Mouse (Mus musculus) forelimb bud, embryonic 11.5 days (tissue): ENCODE measurements at regions not wholly inside any gene's neighbourhood (a gene's known extent, or its start where the extent isn't known, plus 50 kb on each side); places are given as distances from the start of the nearest gene placed in this dataset.

Source experiments
- DNase-seq: peaks from one replicate; pipeline ENCODE4 v3.0.0-alpha.2; 2012; ENCODE audit warnings: low read depth, low spot score

GRCm38 (mm10) chr9:115481176-115481575 is 171.0 kb upstream of the Stt3b start:
- DNase-seq, result no peak

GRCm38 (mm10) chr9:115483024-115483423 is 172.8 kb upstream of the Stt3b start:
- DNase-seq, result no peak

- no peak for DNase-seq
Measured at GRCm38 (mm10) chr9:115483721-115484120, 173.5 kb upstream of the Stt3b start.

GRCm38 (mm10) chr9:115484408-115484807 is 174.2 kb upstream of the Stt3b start:
- DNase-seq, result no peak

GRCm38 (mm10) chr9:115485219-115485618 is 175.0 kb upstream of the Stt3b start:
- DNase-seq, result no peak

- DNase-seq, result no peak
Measured at GRCm38 (mm10) chr9:115487175-115487760, 177.0 kb upstream of the Stt3b start.

GRCm38 (mm10) chr9:115488913-115489809 is 178.9 kb upstream of the Stt3b start:
- no peak for DNase-seq

- DNase-seq, result no peak
Measured at GRCm38 (mm10) chr9:115492431-115493171, 182.4 kb upstream of the Stt3b start.

GRCm38 (mm10) chr9:115493765-115494164 is 183.5 kb upstream of the Stt3b start:
- no peak for DNase-seq

GRCm38 (mm10) chr9:115499536-115499935 is 189.3 kb upstream of the Stt3b start:
- no peak for DNase-seq

- no peak for DNase-seq
Measured at GRCm38 (mm10) chr9:115504789-115505188, 194.6 kb upstream of the Stt3b start.

- DNase-seq, result no peak
Measured at GRCm38 (mm10) chr9:115507131-115507689, 197.0 kb upstream of the Stt3b start.

GRCm38 (mm10) chr9:115512835-115513629 is 202.8 kb upstream of the Stt3b start:
- no peak for DNase-seq

- no peak for DNase-seq
Measured at GRCm38 (mm10) chr9:115517903-115518302, 207.7 kb upstream of the Stt3b start.

GRCm38 (mm10) chr9:115524161-115524560 is 213.9 kb upstream of the Stt3b start:
- DNase-seq, result no peak

- peak; percentile 30 for DNase-seq
Measured at GRCm38 (mm10) chr9:115524591-115524990, 214.4 kb upstream of the Stt3b start.

- no peak for DNase-seq
Measured at GRCm38 (mm10) chr9:115526322-115526721, 216.1 kb upstream of the Stt3b start.

GRCm38 (mm10) chr9:115526981-115527380 is 216.8 kb upstream of the Stt3b start:
- no peak for DNase-seq

- peak; percentile 40 for DNase-seq
Measured at GRCm38 (mm10) chr9:115534198-115534597, 224.0 kb upstream of the Stt3b start.

- DNase-seq, result no peak
Measured at GRCm38 (mm10) chr9:115543665-115544064, 233.4 kb upstream of the Stt3b start.

GRCm38 (mm10) chr9:115545178-115545577 is 235.0 kb upstream of the Stt3b start:
- DNase-seq, result no peak
